Comparison of ENCODE assay signal across 25 mouse cellular contexts in the genomic region with DNA sequence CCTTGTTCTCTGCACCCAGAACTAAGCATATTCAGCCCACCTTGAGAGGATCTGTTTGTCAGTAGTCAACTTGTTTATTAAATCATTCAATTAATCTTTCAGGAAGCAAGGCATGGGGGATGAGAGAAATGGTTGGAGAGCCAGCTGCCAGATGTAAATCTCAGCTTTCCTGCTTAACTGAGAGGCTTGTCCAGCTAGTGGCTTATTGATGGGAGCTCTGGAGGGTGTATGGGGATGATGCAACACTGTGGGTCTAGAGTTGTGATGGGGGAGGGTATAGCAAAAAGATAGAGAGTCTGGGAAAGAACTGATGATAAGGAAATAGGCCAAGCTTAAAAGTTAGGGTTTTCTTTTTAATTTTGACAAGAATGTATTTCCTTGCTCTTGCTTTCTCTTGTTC.
DNase-seq lines count a peak whose midpoint lies in the region; ATAC-seq and TF ChIP-seq lines count a peak whose summit lies in the region.
"Had no signal": no experiment of that assay in that cellular context is flagged by ENCODE, and none has a peak within 500 bp of the region (broad histone marks: within the 10 kb centered on the region; RNA-seq: fewer than 3 reads in every experiment).

No protein-coding gene starts in this region.

- TF ChIP-seq EP300 in stomach, postnatal 0 days (optimal IDR thresholded peaks at IDR 0.05), result no peak

- no peak overlapping the region for H3K4me3 ChIP-seq in heart, embryonic 11.5 days (ENCODE audit: low read depth, low read length)
- H3K4me3 ChIP-seq in stomach, embryonic 14.5 days (ENCODE audit: low read depth, low read length), result no peak overlapping the region
- H3K4me3 ChIP-seq in stomach, postnatal 0 days (ENCODE audit: low read depth, low read length), result no peak overlapping the region
- H3K4me3 ChIP-seq: heart, adult 2 months; heart, embryonic 13.5 days; layer of hippocampus, adult 2 months; limb, embryonic 10.5 days; limb, embryonic 15.5 days; midbrain, embryonic 13.5 days; stomach, embryonic 15.5 days had no signal

- H3K36me3 ChIP-seq in heart, embryonic 11.5 days (ENCODE audit: control insufficient read depth, insufficient read depth, low read length), result no peaks in the 10 kb centered on the region
- no peaks in the 10 kb centered on the region for H3K36me3 ChIP-seq in stomach, embryonic 14.5 days (ENCODE audit: control insufficient read depth, insufficient read depth, low read length)
- H3K36me3 ChIP-seq in stomach, postnatal 0 days (ENCODE audit: control insufficient read depth, insufficient read depth, low read length), result no peaks in the 10 kb centered on the region
- H3K36me3 ChIP-seq: heart, embryonic 13.5 days; limb, embryonic 10.5 days; limb, embryonic 15.5 days; midbrain, embryonic 13.5 days; stomach, embryonic 15.5 days had no signal

- DNase-seq in heart, adult 11 months, result peak; percentile 75
- no peak for DNase-seq in stomach, postnatal 0 days (ENCODE audit: low spot score)
- peak; percentile 23 for DNase-seq in lung, postnatal 14 days
- peak; percentile 32 for DNase-seq in yolk sac, embryonic 10.5 days (ENCODE audit: low spot score)
- no peak for DNase-seq in left cerebral cortex, postnatal 14 days (ENCODE audit: low spot score in 2 of 2)
- DNase-seq in kidney, adult 9 months, result no peak
- DNase-seq: adrenal gland, postnatal 14 days; cerebellum, adult 11-12 months; cerebellum, adult 9-11 months; gastrocnemius, postnatal 36 days; heart, adult 2 months; liver, postnatal 0 days; thymus, postnatal 25 days had no signal

- no peak overlapping the region for H3K9ac ChIP-seq in heart, embryonic 11.5 days (ENCODE audit: low read depth, low read length)
- no peak overlapping the region for H3K9ac ChIP-seq in stomach, embryonic 14.5 days (replicated peaks; ENCODE audit: low read depth, low read length)
- H3K9ac ChIP-seq in stomach, postnatal 0 days (ENCODE audit: low read length), result no peak overlapping the region
- H3K9ac ChIP-seq: heart, embryonic 13.5 days; hindbrain, embryonic 14.5 days; limb, embryonic 15.5 days; liver, postnatal 0 days; midbrain, embryonic 13.5 days; stomach, embryonic 15.5 days had no signal

- H3K27ac ChIP-seq in heart, embryonic 11.5 days (ENCODE audit: low read depth, low read length), result no peak overlapping the region
- no peak overlapping the region for H3K27ac ChIP-seq in stomach, embryonic 14.5 days (ENCODE audit: low read length)
- no peak overlapping the region for H3K27ac ChIP-seq in stomach, postnatal 0 days (replicated peaks)
- H3K27ac ChIP-seq: heart, adult 2 months; heart, embryonic 13.5 days; hindbrain, embryonic 14.5 days; layer of hippocampus, adult 2 months; limb, embryonic 10.5 days; limb, embryonic 15.5 days; midbrain, embryonic 13.5 days; stomach, embryonic 15.5 days had no signal

- H3K4me2 ChIP-seq in heart, embryonic 11.5 days, result no peak overlapping the region
- H3K4me2 ChIP-seq in stomach, embryonic 14.5 days (replicated peaks; ENCODE audit: low read depth, low read length), result no peak overlapping the region
- no peak overlapping the region for H3K4me2 ChIP-seq in stomach, postnatal 0 days (replicated peaks; ENCODE audit: low read depth)
- H3K4me2 ChIP-seq: heart, embryonic 13.5 days; hindbrain, embryonic 14.5 days; limb, embryonic 15.5 days; midbrain, embryonic 13.5 days; stomach, embryonic 15.5 days had no signal

- H3K9me3 ChIP-seq in heart, embryonic 11.5 days (replicated peaks; ENCODE audit: control insufficient read depth, low read length), result no peaks in the 10 kb centered on the region
- no peaks in the 10 kb centered on the region for H3K9me3 ChIP-seq in stomach, embryonic 14.5 days (ENCODE audit: control insufficient read depth, low read depth, low read length)
- H3K9me3 ChIP-seq in stomach, postnatal 0 days (ENCODE audit: control insufficient read depth, low read length), result no peaks in the 10 kb centered on the region
- H3K9me3 ChIP-seq: heart, embryonic 13.5 days; limb, embryonic 10.5 days; limb, embryonic 15.5 days; midbrain, embryonic 13.5 days; stomach, embryonic 15.5 days had no signal

- no peaks in the 10 kb centered on the region for H3K27me3 ChIP-seq in heart, embryonic 11.5 days (ENCODE audit: control insufficient read depth, insufficient read depth, low read length)
- H3K27me3 ChIP-seq in stomach, embryonic 14.5 days (ENCODE audit: control insufficient read depth, insufficient read depth, low read length), result no peaks in the 10 kb centered on the region
- no peaks in the 10 kb centered on the region for H3K27me3 ChIP-seq in stomach, postnatal 0 days (ENCODE audit: control insufficient read depth, insufficient read depth, low read length)
- H3K27me3 ChIP-seq: heart, embryonic 13.5 days; limb, embryonic 15.5 days; midbrain, embryonic 13.5 days; stomach, embryonic 15.5 days had no signal

- no peaks in the 10 kb centered on the region for H3K4me1 ChIP-seq in heart, embryonic 11.5 days (ENCODE audit: control insufficient read depth, insufficient read depth, low read length)
- H3K4me1 ChIP-seq in stomach, embryonic 14.5 days (ENCODE audit: control insufficient read depth, insufficient read depth, low read length), result 0 out of 2 replicates have a peak, but pooled peaks cover 3% of the 10 kb centered on the region
- H3K4me1 ChIP-seq in stomach, postnatal 0 days (replicated peaks; ENCODE audit: control insufficient read depth, insufficient read depth), result no peaks in the 10 kb centered on the region
- H3K4me1 ChIP-seq: heart, embryonic 13.5 days; limb, embryonic 15.5 days; midbrain, embryonic 13.5 days; stomach, embryonic 15.5 days had no signal

- ATAC-seq in heart, embryonic 11.5 days (replicated peaks; ENCODE audit: insufficient number of reproducible peaks, low FRiP score, low TSS enrichment), result no peak
- peak; percentile 42; the same call in 1 of the 2 replicates for ATAC-seq in stomach, embryonic 14.5 days (ENCODE audit: insufficient number of reproducible peaks, insufficient read depth, low FRiP score, low read depth)
- no peak for ATAC-seq in stomach, postnatal 0 days (ENCODE audit: low FRiP score, low TSS enrichment)
- ATAC-seq: CD4-positive, CD25-positive, alpha-beta regulatory T cell, adult 4 months; forebrain, embryonic 14.5 days; intestine, postnatal 0 days; liver, postnatal 0 days; midbrain, embryonic 13.5 days had no signal

- no peak for TF ChIP-seq CTCF in stomach, postnatal 0 days (IDR thresholded peaks at IDR 0.05; ENCODE audit: low read depth)

- intact Hi-C loops in left cerebral cortex, postnatal 14 days (cut with DNase I), result no loop called here

Comparison
In these comparisons a context has a peak if more than half of its experiments do, and no peak if none do; other contexts are left out.
1. DNase-seq: peak in heart, adult 11 months (single experiment), lung, postnatal 14 days (single experiment) and yolk sac, embryonic 10.5 days (single experiment); none in stomach, postnatal 0 days (single experiment), left cerebral cortex, postnatal 14 days (0 of 2) and kidney, adult 9 months (single experiment).